Mouse (Mus musculus): ENCODE results near the gene Tmem17. TPM values are rescaled to one million over a fixed set of nuclear protein-coding genes. Genes with fewer than 3 reads are reported as not detected.

Tmem17 gene
- polyA plus RNA-seq, 1 experiment from 2014 or later = 8.9 TPM

- ATAC-seq (replicated peaks; ENCODE audit: extremely low read depth, insufficient read depth, low FRiP score) = no peak
- peaks cover 10% of the 10 kb centered on the region for H3K4me1 ChIP-seq (ENCODE audit: control insufficient read depth, insufficient read depth, low read length)
These were observed 49.4 kb downstream of the Tmem17 start for GRCm38 (mm10) chr11:22561329-22561592.

GRCm38 (mm10) chr11:22563706-22564105, 51.8 kb downstream of the Tmem17 start:
- no peak overlapping the region for H3K27ac ChIP-seq (ENCODE audit: low read length)
- H3K9ac ChIP-seq (ENCODE audit: low read length) = no peak overlapping the region
- no peaks in the 10 kb centered on the region for H3K36me3 ChIP-seq (ENCODE audit: control insufficient read depth, insufficient read depth)
- H3K9me3 ChIP-seq (replicated peaks; ENCODE audit: control insufficient read depth, low read length) = no peaks in the 10 kb centered on the region
- WGBS = 71% methylated on average over 3 of the region's 3 CpGs
- peaks cover 10% of the 10 kb centered on the region for H3K4me1 ChIP-seq (ENCODE audit: control insufficient read depth, insufficient read depth, low read length)
- H3K4me2 ChIP-seq (ENCODE audit: low read depth, low read length) = no peak overlapping the region
- no peaks in the 10 kb centered on the region for H3K27me3 ChIP-seq (ENCODE audit: control insufficient read depth, insufficient read depth, low read length)
- no peak overlapping the region for H3K4me3 ChIP-seq (ENCODE audit: low read length)
- no peak for ATAC-seq (replicated peaks; ENCODE audit: extremely low read depth, insufficient read depth, low FRiP score)

More at GRCm38 (mm10) chr11:22561329-22561592, 49.4 kb downstream of the Tmem17 start:
- H3K9me3 ChIP-seq (replicated peaks; ENCODE audit: control insufficient read depth, low read length) = no peaks in the 10 kb centered on the region
- no peak overlapping the region for H3K4me3 ChIP-seq (ENCODE audit: low read length)
- H3K4me2 ChIP-seq (ENCODE audit: low read depth, low read length) = no peak overlapping the region
- H3K9ac ChIP-seq (ENCODE audit: low read length) = no peak overlapping the region
- 91% methylated on average over 4 of the region's 4 CpGs for WGBS
- H3K27me3 ChIP-seq (ENCODE audit: control insufficient read depth, insufficient read depth, low read length) = no peaks in the 10 kb centered on the region
- H3K36me3 ChIP-seq (ENCODE audit: control insufficient read depth, insufficient read depth) = no peaks in the 10 kb centered on the region
- H3K27ac ChIP-seq (ENCODE audit: low read length) = no peak overlapping the region

- Histone ChIP-seq H3K27me3 (ENCODE audit: control insufficient read depth, insufficient read depth, low read length) (no peaks in the 10 kb centered on the region), H3K27ac (ENCODE audit: low read length) (no peak overlapping the region), H3K4me3 (ENCODE audit: low read length) (no peak overlapping the region), H3K4me1 (ENCODE audit: control insufficient read depth, insufficient read depth, low read length) (peaks cover 10% of the 10 kb centered on the region), H3K36me3 (ENCODE audit: control insufficient read depth, insufficient read depth) (no peaks in the 10 kb centered on the region), H3K9me3 (replicated peaks; ENCODE audit: control insufficient read depth, low read length) (no peaks in the 10 kb centered on the region), H3K4me2 (ENCODE audit: low read depth, low read length) (no peak overlapping the region), H3K9ac (ENCODE audit: low read length) (no peak overlapping the region)
- ATAC-seq (replicated peaks; ENCODE audit: extremely low read depth, insufficient read depth, low FRiP score) = no peak
- 78% methylated on average over 3 of the region's 3 CpGs for WGBS
These were observed 52.8 kb downstream of the Tmem17 start for GRCm38 (mm10) chr11:22564676-22565075.

Other genes starting within 250 kb of the Tmem17 start
- 55.3 and 55.8 TPM in 2 replicates for gene Ehbp1, start 169.8 kb upstream of the Tmem17 start, polyA plus RNA-seq (2015; fragmentation: Nextera tagmentation; extraction: Ambion mirVana)

Data from heart, embryonic 16.5 days (tissue).